Mouse (Mus musculus) thymus, postnatal 14 days (tissue): ENCODE results near the gene Casq2.

Experiments used
- DNase-seq: peaks from one replicate; pipeline ENCODE4 v3.0.0; 2021

Gene Casq2

GRCm38 (mm10) chr3:102083589-102084230 lies 2.5 kb upstream of the Casq2 start:
- DNase-seq: no peak

- DNase-seq: no peak
These were observed 1.3 kb upstream of the Casq2 start for GRCm38 (mm10) chr3:102084833-102085491.

GRCm38 (mm10) chr3:102085719-102086118 lies 496 bp upstream of the Casq2 start:
- DNase-seq: no peak

GRCm38 (mm10) chr3:102094841-102095240 lies 8.6 kb downstream of the Casq2 start:
- no peak for DNase-seq

- no peak for DNase-seq
These were observed 9.2 kb downstream of the Casq2 start for GRCm38 (mm10) chr3:102095412-102095811.

GRCm38 (mm10) chr3:102096366-102096765 lies 10.2 kb downstream of the Casq2 start:
- no peak for DNase-seq

- no peak for DNase-seq
These were observed 10.8 kb downstream of the Casq2 start for GRCm38 (mm10) chr3:102096976-102097375.

GRCm38 (mm10) chr3:102099242-102099641 lies 13.0 kb downstream of the Casq2 start:
- DNase-seq: no peak

- DNase-seq: no peak
These were observed 13.6 kb downstream of the Casq2 start for GRCm38 (mm10) chr3:102099793-102100192.

GRCm38 (mm10) chr3:102101445-102101844 lies 15.2 kb downstream of the Casq2 start:
- no peak for DNase-seq

GRCm38 (mm10) chr3:102103811-102104565 lies 17.8 kb downstream of the Casq2 start:
- DNase-seq: no peak

GRCm38 (mm10) chr3:102108201-102108600 lies 22.0 kb downstream of the Casq2 start:
- no peak for DNase-seq

- DNase-seq: no peak
These were observed 25.9 kb downstream of the Casq2 start for GRCm38 (mm10) chr3:102111979-102112599.

GRCm38 (mm10) chr3:102120947-102121346 lies 34.7 kb downstream of the Casq2 start:
- no peak for DNase-seq

GRCm38 (mm10) chr3:102122046-102122445 lies 35.8 kb downstream of the Casq2 start:
- no peak for DNase-seq

- no peak for DNase-seq
These were observed 37.4 kb downstream of the Casq2 start for GRCm38 (mm10) chr3:102123654-102124053.

GRCm38 (mm10) chr3:102125546-102125945 lies 39.3 kb downstream of the Casq2 start:
- no peak for DNase-seq

GRCm38 (mm10) chr3:102127114-102127513 lies 40.9 kb downstream of the Casq2 start:
- no peak for DNase-seq

GRCm38 (mm10) chr3:102128242-102128641 lies 42.0 kb downstream of the Casq2 start:
- no peak for DNase-seq

GRCm38 (mm10) chr3:102130478-102130877 lies 44.3 kb downstream of the Casq2 start:
- DNase-seq: no peak

GRCm38 (mm10) chr3:102131627-102132324 lies 45.6 kb downstream of the Casq2 start:
- DNase-seq: no peak

GRCm38 (mm10) chr3:102135389-102136113 lies 49.3 kb downstream of the Casq2 start:
- DNase-seq: no peak
